Mouse (Mus musculus) thymus, adult 2 months (tissue): ENCODE measurements at regions not wholly inside any gene's neighbourhood (a gene's known extent, or its start where the extent isn't known, plus 50 kb on each side); places are given as distances from the start of the nearest gene placed in this dataset.

Experiments used
- CTCF ChIP-seq: fragments of 200-500 bp; IDR thresholded peaks from 2 replicates; pipeline ENCODE4 v1.5.1; 2012; ENCODE audit warnings: mild to moderate bottlenecking, control low read depth, low read length, moderate library complexity, borderline replicate concordance; ENCODE audit not compliant: control insufficient read depth, poor library complexity, insufficient read depth; ENCODE audit errors: extremely low read depth
- POLR2A ChIP-seq: fragments of 200-500 bp; IDR thresholded peaks from 2 replicates; pipeline ENCODE4 v1.6.1; 2012; ENCODE audit warnings: mild to moderate bottlenecking, low read length, control low read depth, moderate library complexity; ENCODE audit not compliant: control insufficient read depth, poor library complexity, insufficient read depth; ENCODE audit errors: extremely low read depth

GRCm38 (mm10) chr4:125931321-125931720, 93.0 kb upstream of the Csf3r start:
- TF ChIP-seq CTCF, result no peak
- no peak for TF ChIP-seq POLR2A
